Mouse (Mus musculus): ENCODE data around the gene Pla2g5.

DNA sequence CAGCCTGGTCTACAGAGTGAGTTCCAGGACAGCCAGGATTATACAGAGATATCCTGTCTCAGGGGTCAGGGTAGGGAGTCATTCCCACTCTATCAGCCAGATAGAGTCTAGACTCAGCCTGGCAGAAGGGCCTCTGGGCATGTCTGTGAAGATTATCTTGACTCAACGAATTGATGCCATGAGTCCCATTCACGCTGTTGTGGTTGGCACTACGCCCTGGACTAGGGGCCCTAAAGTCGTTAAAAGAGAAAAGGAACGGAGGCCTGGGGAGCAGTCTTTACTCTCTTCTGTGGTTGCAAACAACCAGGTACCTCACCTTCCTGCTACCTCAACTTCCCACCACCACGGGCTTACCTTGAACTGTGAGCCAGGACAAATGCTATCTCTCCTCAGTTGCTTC lies 23.5 kb downstream of the Pla2g5 start:
- TF ChIP-seq POLR2A (IDR thresholded peaks at IDR 0.05; ENCODE audit: borderline replicate concordance, extremely low read depth, insufficient read depth, insufficient read length, poor library complexity, severe bottlenecking): no peak
- no peak for TF ChIP-seq CTCF (IDR thresholded peaks at IDR 0.05; ENCODE audit: borderline replicate concordance, extremely low read depth, insufficient read depth, insufficient read length)
